Mouse (Mus musculus) liver, embryonic 14.5 days (tissue): Measurements from ENCODE around the gene Chd4. TPM values are rescaled to one million over a fixed set of nuclear protein-coding genes. Genes with fewer than 3 reads are reported as not detected.
A peak's percentile ranks its signal among the peaks of the same experiment; 100 is the strongest.

Experiments
- ATAC-seq: fragments of 200-750 bp; cut with Nextera tagmentation; 2 replicates; pipeline ENCODE4 v1.8.0; 2017; ENCODE audit warnings: moderate number of reproducible peaks, mild to moderate bottlenecking, moderate library complexity; ENCODE audit not compliant: insufficient read depth
- DNase-seq, 3 experiments: peaks; one replicate each; pipeline ENCODE4 v3.0.0-alpha.2; 2012 to 2013; ENCODE audit warnings: low read depth in 3 of 3, low spot score in 3 of 3
- H3K27ac ChIP-seq: fragments of 300-500 bp; sonication (generic); 2 replicates; pipeline ENCODE4 v1.5.1; 2014; ENCODE audit warnings: moderate library complexity, mild to moderate bottlenecking, control low read depth, inconsistent platforms
- H3K27me3 ChIP-seq: fragments of 300-500 bp; sonication (generic); 2 replicates; pipeline ENCODE4 v1.6.1; 2014; ENCODE audit warnings: mild to moderate bottlenecking, low read length, moderate library complexity; ENCODE audit not compliant: control insufficient read depth, insufficient read depth
- H3K36me3 ChIP-seq: fragments of 300-500 bp; sonication (generic); replicated peaks from 2 replicates; pipeline ENCODE4 v1.6.1; 2014; ENCODE audit warnings: low read depth; ENCODE audit not compliant: control insufficient read depth, insufficient read depth
- H3K4me1 ChIP-seq, 2 experiments: fragments of 200-500 bp in 1 of 2; fragments of 300-500 bp in 1 of 2; sonication (generic) in 1 of 2; replicated peaks; 2 replicates each; pipeline ENCODE4 v1.6.1; 2012 to 2014; ENCODE audit warnings: antibody characterized with exemption in 1 of 2, inconsistent platforms in 1 of 2, low read length in 1 of 2; ENCODE audit not compliant: control insufficient read depth in 2 of 2, insufficient read depth in 2 of 2
- H3K4me2 ChIP-seq: fragments of 300-500 bp; sonication (generic); 2 replicates; pipeline ENCODE4 v1.6.1; 2014; ENCODE audit warnings: low read depth, mild to moderate bottlenecking, control low read depth, moderate library complexity
- H3K4me3 ChIP-seq, 2 experiments: fragments of 200-500 bp in 1 of 2; fragments of 300-500 bp in 1 of 2; sonication (generic) in 1 of 2; 2 replicates each; pipeline ENCODE4 v1.5.1; 2012 to 2014; ENCODE audit warnings: low read depth in 2 of 2, low read length in 2 of 2, mild to moderate bottlenecking in 2 of 2, control low read depth in 1 of 2, inconsistent platforms in 1 of 2, moderate library complexity in 1 of 2; ENCODE audit not compliant: insufficient read depth in 1 of 2
- H3K9ac ChIP-seq: fragments of 300-500 bp; sonication (generic); replicated peaks from 2 replicates; pipeline ENCODE4 v1.6.1; 2014; ENCODE audit warnings: mild to moderate bottlenecking, control low read depth, moderate library complexity
- H3K9me3 ChIP-seq: fragments of 300-500 bp; sonication (generic); 2 replicates; pipeline ENCODE4 v1.6.1; 2016; ENCODE audit warnings: low read length, mixed read lengths; ENCODE audit not compliant: control insufficient read depth
- CTCF ChIP-seq: IDR thresholded peaks from 2 replicates; pipeline ENCODE4 v1.5.1; 2016; ENCODE audit warnings: antibody characterized with exemption, low read depth, control low read depth
- EP300 ChIP-seq: IDR thresholded peaks from 2 replicates; pipeline ENCODE4 v1.6.1; 2016; ENCODE audit warnings: antibody characterized with exemption, low read depth
- whole genome bisulfite sequencing: fragments of 180-500 bp; shearing (Covaris S2); extraction: QIAGEN DNeasy Blood & Tissue Kit; methylation state at CpG from one replicate; pipeline ENCODE4 v1.1.7; 2014; ENCODE audit not compliant: insufficient replicate concordance; 5-methylcytosine and 5-hydroxymethylcytosine counted together
- polyA plus RNA-seq, 2 experiments: library from polyadenylated mRNA; depleted of rRNA in 1 of 2; stranded (reverse) in 1 of 2; unstranded in 1 of 2; fragments of >200 nt; fragmentation: Nextera tagmentation in 1 of 2; extraction: Ambion mirVana in 1 of 2; gene quantifications; 2 replicates each; pipeline versions ENCODE4 v1.2.1 to v1.2.3; 2012 to 2014

Gene Chd4
- polyA plus RNA-seq (2012; rRNA removed) (13.9 and 24.7 TPM in 2 replicates), polyA plus RNA-seq (2014; fragmentation: Nextera tagmentation; extraction: Ambion mirVana) (19.7 and 24.3 TPM in 2 replicates)

DNA sequence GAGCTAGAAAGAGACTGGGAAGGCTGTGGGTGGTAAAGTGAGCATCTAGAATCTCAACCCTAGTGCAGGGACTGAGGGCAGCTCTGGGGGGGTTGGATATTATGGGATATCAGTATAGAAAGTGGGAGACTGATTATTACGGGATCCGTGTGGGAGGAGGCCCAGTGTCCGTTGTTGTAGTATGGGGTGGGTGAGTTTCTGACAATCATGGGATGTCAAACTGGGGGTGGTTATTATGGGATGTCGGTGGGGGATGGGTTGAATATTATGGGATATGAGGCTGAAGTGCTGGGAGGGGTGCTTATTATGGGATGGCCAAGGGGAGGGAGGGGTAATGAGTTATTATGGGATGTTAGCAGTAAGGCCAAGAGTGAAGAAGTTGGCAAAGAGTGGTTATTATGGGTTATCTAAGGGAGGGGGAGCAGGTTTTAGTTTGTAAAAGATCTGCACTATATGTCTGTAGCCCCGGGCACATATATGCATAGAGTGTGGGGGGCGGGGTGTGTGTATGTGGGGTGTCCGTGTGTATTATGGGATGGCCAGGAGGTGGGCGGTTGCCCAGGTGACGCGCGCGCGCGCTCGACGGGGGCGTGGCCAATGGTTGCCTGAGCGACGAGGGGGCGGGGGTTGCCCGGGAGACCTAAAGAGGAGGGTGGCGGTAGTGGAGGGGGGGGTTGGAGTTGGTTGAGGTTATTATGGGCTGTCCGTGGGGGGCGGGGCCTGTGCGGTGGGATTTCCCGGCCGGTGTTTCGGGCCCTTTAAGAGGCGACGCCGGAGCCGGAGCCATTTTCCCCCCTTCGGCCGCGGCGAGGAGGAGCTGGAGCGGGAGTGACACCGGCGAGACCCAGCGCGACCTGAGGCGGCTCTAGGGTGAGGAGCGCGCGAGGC is at the start of gene Chd4:
Gene Chd4, plus strand, starts transcription at position 591 of the 888 bp plus-strand sequence.
- no peaks in the 10 kb centered on the region for H3K27me3 ChIP-seq
- H3K27ac ChIP-seq = peak within 1 kb of the TSS; percentile 82
- no peak for TF ChIP-seq CTCF
- no peak for TF ChIP-seq EP300
- peak; percentile 82 to 85 (median 84) for DNase-seq
- peaks cover 21% of the 10 kb centered on the region for H3K36me3 ChIP-seq
- peak within 1 kb of the TSS; percentile 85 to 88 for H3K4me3 ChIP-seq
- H3K9ac ChIP-seq = peak within 1 kb of the TSS; percentile 88
- peak; percentile 80 for ATAC-seq
- no peaks in the 10 kb centered on the region for H3K9me3 ChIP-seq
- H3K4me2 ChIP-seq = peak within 1 kb of the TSS; percentile 89
- WGBS = 2% methylated on average over 34 of the region's 45 CpGs
- peaks cover 32 to 34% of the 10 kb centered on the region in 2 experiments for H3K4me1 ChIP-seq

DNA sequence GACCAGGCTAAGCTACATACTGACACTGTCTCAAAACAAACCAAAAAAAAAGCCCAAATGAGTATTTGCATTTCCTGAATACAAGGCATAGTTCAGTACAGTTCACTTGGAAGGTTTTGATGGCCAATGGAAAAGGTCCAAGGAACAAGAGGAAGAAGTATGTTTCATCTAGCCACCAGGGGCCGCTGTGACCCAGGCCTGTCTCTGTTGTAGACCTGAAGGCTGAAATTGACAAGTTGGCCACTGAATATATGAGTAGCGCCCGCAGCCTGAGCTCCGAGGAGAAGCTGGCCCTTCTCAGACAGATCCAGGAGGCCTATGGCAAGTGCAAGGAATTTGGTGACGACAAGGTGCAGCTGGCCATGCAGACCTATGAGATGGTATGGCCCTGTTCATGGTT is 49.1 kb upstream of the Chd4 start:
- 27% methylated on average over 5 of the region's 5 CpGs for WGBS
- Histone ChIP-seq H3K4me2 (no peak overlapping the region), H3K9ac (no peak overlapping the region), H3K27ac (no peak overlapping the region), H3K4me1 (peaks cover 0 to 7% of the 10 kb centered on the region in 2 experiments; a peak in 3 of 4 replicates), H3K36me3 (peaks cover 11% of the 10 kb centered on the region), H3K4me3 (no peak overlapping the region), H3K27me3 (no peaks in the 10 kb centered on the region), H3K9me3 (no peaks in the 10 kb centered on the region)
- peak; percentile 53 to 64 (median 59) for DNase-seq
- ATAC-seq = no peak
- TF ChIP-seq EP300 (no peak), CTCF (peak; percentile 92)

DNA sequence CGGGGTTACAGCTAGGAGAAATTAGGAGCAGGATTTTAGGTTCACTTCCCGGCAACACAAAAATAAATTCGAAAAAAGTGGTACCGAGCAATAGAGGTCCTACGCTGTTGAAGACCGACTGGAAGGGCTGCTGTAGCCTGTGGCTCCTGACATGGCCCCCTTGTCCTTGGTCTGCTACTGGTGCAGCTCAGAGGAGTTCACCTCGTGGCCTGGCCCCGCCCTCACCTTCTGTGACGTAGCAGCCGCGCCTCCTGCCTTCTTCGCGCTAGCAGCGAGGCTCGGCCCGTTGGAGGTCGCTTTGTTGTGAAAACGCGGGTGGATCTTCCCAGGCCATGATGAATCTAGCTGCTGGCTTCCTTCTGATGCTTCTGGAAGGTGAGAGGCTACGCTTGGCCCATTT is 46.1 kb upstream of the Chd4 start, which contains the start of gene Acrbp:
Gene Acrbp, plus strand, starts transcription at position 12 of the 400 bp plus-strand sequence.
- H3K36me3 ChIP-seq = peaks cover 3% of the 10 kb centered on the region
- no peak within 1 kb of the TSS for H3K4me2 ChIP-seq
- H3K9ac ChIP-seq = no peak within 1 kb of the TSS
- 42% methylated on average over 20 of the region's 20 CpGs for WGBS
- ATAC-seq (peak; percentile 24; the same call in 1 of the 2 replicates), DNase-seq (no peak)
- H3K4me3 ChIP-seq = no peak within 1 kb of the TSS
- TF ChIP-seq EP300 = no peak
- TF ChIP-seq CTCF = no peak
- H3K27me3 ChIP-seq = no peaks in the 10 kb centered on the region
- no peaks in the 10 kb centered on the region for H3K4me1 ChIP-seq
- no peaks in the 10 kb centered on the region for H3K9me3 ChIP-seq
- H3K27ac ChIP-seq = no peak within 1 kb of the TSS

DNA sequence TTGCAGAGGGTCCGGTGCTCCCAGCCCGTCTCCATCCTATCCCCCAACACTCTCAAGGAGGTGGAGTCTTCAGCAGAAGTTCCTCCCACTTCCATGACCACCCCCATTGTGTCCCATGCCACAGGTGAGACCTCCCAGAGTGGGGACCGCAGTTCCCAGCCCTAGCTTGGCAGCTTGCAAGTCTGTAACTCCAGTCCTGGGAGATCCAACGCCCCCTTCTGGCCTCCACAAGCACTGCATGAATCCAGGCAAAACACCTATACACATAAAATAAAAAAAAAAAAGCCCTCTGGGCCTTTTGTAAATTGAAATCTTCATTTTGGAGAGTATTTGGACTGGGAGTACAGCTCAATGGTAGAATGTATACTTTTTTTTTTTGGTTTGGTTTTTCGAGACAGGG is 44.5 kb upstream of the Chd4 start:
- TF ChIP-seq CTCF (peak; percentile 64), EP300 (no peak)
- ATAC-seq (no peak), DNase-seq (no peak)
- H3K4me2 ChIP-seq = no peak overlapping the region
- H3K27me3 ChIP-seq = no peaks in the 10 kb centered on the region
- H3K27ac ChIP-seq = no peak overlapping the region
- WGBS = 65% methylated on average over 5 of the region's 5 CpGs
- H3K36me3 ChIP-seq = no peaks in the 10 kb centered on the region; the same call in 1 of the 2 replicates
- no peaks in the 10 kb centered on the region for H3K9me3 ChIP-seq
- H3K4me3 ChIP-seq = no peak overlapping the region
- no peak overlapping the region for H3K9ac ChIP-seq
- H3K4me1 ChIP-seq = no peaks in the 10 kb centered on the region

DNA sequence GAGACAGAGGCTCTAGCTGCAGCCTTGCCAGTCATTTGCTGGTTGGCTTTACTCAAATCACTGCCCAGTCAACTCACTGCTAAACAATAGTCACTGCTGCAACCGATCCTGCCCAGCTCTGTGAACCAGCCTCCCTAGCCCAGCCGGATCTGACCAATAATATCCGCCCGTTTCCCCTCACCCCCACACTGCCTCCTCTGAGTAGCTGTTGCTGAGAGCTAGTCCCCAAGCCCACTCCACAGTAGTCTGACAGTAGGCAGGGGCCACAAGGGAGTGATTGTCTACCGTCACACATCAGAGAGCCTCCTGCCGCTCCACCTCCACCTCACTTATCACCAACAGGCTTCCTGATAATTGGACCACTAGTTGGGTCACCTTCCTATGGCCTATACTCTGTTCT is 34.3 kb upstream of the Chd4 start:
- no peak overlapping the region for H3K4me2 ChIP-seq
- TF ChIP-seq EP300 (no peak), CTCF (no peak)
- no peaks in the 10 kb centered on the region for H3K27me3 ChIP-seq
- 32% methylated on average over 6 of the region's 6 CpGs for WGBS
- no peak overlapping the region for H3K27ac ChIP-seq
- no peak overlapping the region for H3K9ac ChIP-seq
- ATAC-seq = 0 out of 2 replicates have a peak, but pooled peaks have one; percentile 4
- H3K4me1 ChIP-seq = peaks cover 12 to 17% of the 10 kb centered on the region in 2 experiments
- no peaks in the 10 kb centered on the region for H3K9me3 ChIP-seq
- H3K36me3 ChIP-seq = no peaks in the 10 kb centered on the region
- DNase-seq = no peak
- H3K4me3 ChIP-seq = no peak overlapping the region
